Mouse (Mus musculus) heart, embryonic 16.5 days (tissue): Measurements from ENCODE around the gene Tubb2a. TPM values are rescaled to one million over a fixed set of nuclear protein-coding genes. Genes with fewer than 3 reads are reported as not detected.

Source experiments
- ATAC-seq: fragments of 200-750 bp; cut with Nextera tagmentation; replicated peaks from 2 replicates; pipeline ENCODE4 v1.8.0; 2017; ENCODE audit warnings: moderate number of reproducible peaks; ENCODE audit not compliant: insufficient read depth, low FRiP score; ENCODE audit errors: extremely low read depth
- H3K27ac ChIP-seq: fragments of 300-500 bp; sonication (generic); 2 replicates; pipeline ENCODE4 v1.5.1; 2014; ENCODE audit warnings: mild to moderate bottlenecking, low read length, control low read depth, moderate library complexity
- H3K27me3 ChIP-seq: fragments of 300-500 bp; sonication (generic); 2 replicates; pipeline ENCODE4 v1.6.1; 2014; ENCODE audit warnings: low read length, mixed read lengths; ENCODE audit not compliant: control insufficient read depth, insufficient read depth
- H3K36me3 ChIP-seq: fragments of 300-500 bp; sonication (generic); 2 replicates; pipeline ENCODE4 v1.6.1; 2014; ENCODE audit not compliant: control insufficient read depth, insufficient read depth
- H3K4me1 ChIP-seq: fragments of 300-500 bp; sonication (generic); 2 replicates; pipeline ENCODE4 v1.6.1; 2014; ENCODE audit warnings: low read length, mixed read lengths; ENCODE audit not compliant: control insufficient read depth, insufficient read depth
- H3K4me2 ChIP-seq: fragments of 300-500 bp; sonication (generic); 2 replicates; pipeline ENCODE4 v1.6.1; 2014; ENCODE audit warnings: low read depth, mild to moderate bottlenecking, control low read depth, low read length
- H3K4me3 ChIP-seq: fragments of 300-500 bp; sonication (generic); 2 replicates; pipeline ENCODE4 v1.5.1; 2014; ENCODE audit warnings: mild to moderate bottlenecking, control low read depth, low read length
- H3K9ac ChIP-seq: fragments of 300-500 bp; sonication (generic); 2 replicates; pipeline ENCODE4 v1.6.1; 2014; ENCODE audit warnings: low read length, control low read depth
- H3K9me3 ChIP-seq: fragments of 300-500 bp; sonication (generic); replicated peaks from 2 replicates; pipeline ENCODE4 v1.6.1; 2016; ENCODE audit warnings: low read length; ENCODE audit not compliant: control insufficient read depth
- WGBS: fragments of 180-500 bp; shearing (Covaris S2); extraction: QIAGEN DNeasy Blood & Tissue Kit; methylation state at CpG from one replicate; pipeline ENCODE4 v1.1.7; 2014; 5-methylcytosine and 5-hydroxymethylcytosine counted together
- polyA plus RNA-seq: library from polyadenylated mRNA; unstranded; fragments of >200 nt; fragmentation: Nextera tagmentation; extraction: Ambion mirVana; gene quantifications from 2 replicates; pipeline ENCODE4 v1.2.1, GENCODE M21; 2015

Gene Tubb2a
- polyA plus RNA-seq, 1 experiment from 2014 or later, result 166 TPM

DNA sequence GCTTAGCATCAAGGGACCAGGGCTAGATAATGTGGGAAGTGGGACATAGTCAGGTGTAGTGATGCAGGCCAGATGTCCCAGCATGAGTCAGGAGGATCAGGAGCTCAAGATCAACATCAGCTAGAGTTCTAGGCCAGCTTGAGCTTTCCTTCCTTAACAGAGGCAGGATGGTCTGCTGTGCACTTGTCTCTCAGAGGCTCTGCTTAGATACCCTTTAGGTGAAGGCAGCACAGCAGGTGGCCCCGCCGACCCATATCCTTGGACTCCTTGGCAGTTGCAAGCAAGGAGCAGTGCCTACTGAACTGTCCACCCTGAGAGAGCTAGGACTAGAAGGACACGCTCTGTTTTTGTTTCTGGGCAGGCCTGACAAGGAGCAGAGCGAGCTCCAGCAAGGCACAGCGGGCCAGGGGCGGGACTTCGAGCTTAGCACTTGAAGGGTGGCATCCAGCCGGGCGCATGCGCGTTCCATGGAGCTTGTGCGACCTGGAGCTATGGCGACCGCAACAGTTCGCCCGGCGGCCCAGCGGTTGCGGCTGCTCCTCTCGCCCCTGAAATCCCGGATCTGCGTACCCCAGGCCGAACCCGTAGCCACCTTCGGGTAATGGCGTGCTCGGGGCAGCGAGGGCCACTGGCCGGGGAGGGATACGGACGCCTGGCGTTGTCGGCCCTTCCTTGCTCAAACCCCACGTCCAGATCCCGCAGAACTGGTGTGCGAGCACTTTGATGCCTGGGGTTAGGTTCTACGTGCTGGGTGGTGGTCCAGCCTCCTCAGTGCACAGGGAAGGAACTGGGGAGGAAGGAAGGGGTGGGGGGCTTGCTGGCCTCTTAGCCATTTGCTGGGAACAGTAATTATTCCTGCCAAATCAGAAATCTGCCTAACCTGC, 40.4 kb downstream of the Tubb2a start, which contains the start of gene Bphl:
Gene Bphl, plus strand, starts transcription at position 426 of the 884 bp plus-strand sequence.
- Histone ChIP-seq H3K36me3 (peaks cover 13% of the 10 kb centered on the region), H3K4me1 (peaks cover 15% of the 10 kb centered on the region), H3K9ac (peak within 1 kb of the TSS; percentile 95), H3K27ac (peak within 1 kb of the TSS; percentile 76), H3K27me3 (no peaks in the 10 kb centered on the region), H3K9me3 (no peaks in the 10 kb centered on the region), H3K4me2 (peak within 1 kb of the TSS; percentile 72), H3K4me3 (peak within 1 kb of the TSS; percentile 80)
- under 1% methylated on average over 37 of the region's 37 CpGs for WGBS
- ATAC-seq, result peak; percentile 91

DNA sequence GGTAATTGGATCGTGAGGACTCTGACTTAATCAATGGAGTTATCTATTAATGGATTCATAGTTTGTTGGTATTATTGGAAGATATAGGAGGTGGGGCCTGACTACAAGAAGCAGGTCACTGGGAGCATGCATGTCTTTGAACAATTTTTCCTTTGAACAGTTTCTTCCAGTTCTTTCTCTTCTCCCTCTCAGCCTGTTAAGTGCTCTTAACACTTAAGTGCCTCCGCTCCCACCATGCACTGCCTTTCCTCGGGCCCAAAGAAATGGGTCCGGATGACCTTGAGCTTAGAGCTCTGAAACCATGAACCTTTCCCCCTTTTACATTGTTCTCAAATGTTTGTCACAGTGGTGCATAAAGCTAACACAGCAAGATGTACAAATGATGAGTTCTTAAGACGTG, 41.1 kb downstream of the Tubb2a start:
- peaks cover 16% of the 10 kb centered on the region for H3K36me3 ChIP-seq
- H3K4me3 ChIP-seq, result no peak overlapping the region
- peak overlapping the region; percentile 76 for H3K27ac ChIP-seq
- peak overlapping the region; percentile 95 for H3K9ac ChIP-seq
- ATAC-seq, result no peak
- no peaks in the 10 kb centered on the region for H3K27me3 ChIP-seq
- WGBS, result 63% methylated on average over 5 of the region's 5 CpGs
- peak overlapping the region; percentile 72; the same call in 1 of the 2 replicates for H3K4me2 ChIP-seq
- no peaks in the 10 kb centered on the region for H3K9me3 ChIP-seq
- peaks cover 15% of the 10 kb centered on the region for H3K4me1 ChIP-seq

DNA sequence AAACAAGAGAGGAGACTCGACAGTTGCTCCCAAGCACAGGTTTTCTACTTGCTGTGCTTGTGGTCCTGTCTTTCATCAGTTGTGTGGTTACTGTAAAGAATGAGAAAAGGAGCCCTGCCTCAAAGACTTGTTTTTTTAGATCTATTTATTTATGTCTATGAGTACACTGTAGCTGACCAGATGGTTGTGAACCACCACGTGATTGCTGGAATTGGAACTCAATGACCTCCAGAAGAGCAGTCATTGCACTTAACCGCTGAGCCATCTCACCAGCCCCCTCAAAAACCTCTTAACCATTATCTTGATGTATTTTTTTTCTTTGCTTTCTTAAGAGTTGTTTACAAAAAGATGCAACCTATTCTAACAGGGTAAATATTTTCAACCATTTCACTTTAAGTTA, 42.4 kb downstream of the Tubb2a start:
- no peaks in the 10 kb centered on the region for H3K9me3 ChIP-seq
- H3K4me2 ChIP-seq, result no peak overlapping the region
- H3K4me1 ChIP-seq, result peaks cover 15% of the 10 kb centered on the region
- ATAC-seq, result no peak
- H3K4me3 ChIP-seq, result no peak overlapping the region
- no peak overlapping the region for H3K27ac ChIP-seq
- peaks cover 26% of the 10 kb centered on the region for H3K36me3 ChIP-seq
- WGBS, result 80% methylated on average over 3 of the region's 3 CpGs
- no peak overlapping the region for H3K9ac ChIP-seq
- no peaks in the 10 kb centered on the region for H3K27me3 ChIP-seq

DNA sequence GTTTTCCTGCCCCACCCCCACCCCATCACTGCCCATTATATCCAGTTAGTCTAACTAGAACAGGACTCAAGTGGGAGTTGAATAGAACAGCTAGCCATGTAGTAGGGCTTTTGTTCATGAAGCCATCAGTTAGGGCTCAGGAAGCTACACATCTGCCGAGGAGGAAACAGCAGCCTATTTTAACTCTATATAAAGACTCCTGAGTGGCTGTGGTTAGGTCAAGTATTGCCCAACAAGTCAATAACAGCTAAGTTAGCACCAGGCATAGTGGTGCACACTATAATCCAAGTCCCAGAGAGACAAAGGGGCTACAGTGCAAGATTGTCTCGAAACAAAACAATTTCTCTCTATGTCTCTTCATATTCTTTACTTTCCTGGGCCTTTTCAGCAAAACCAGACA, 45.8 kb downstream of the Tubb2a start:
- Histone ChIP-seq H3K4me1 (peaks cover 5% of the 10 kb centered on the region), H3K4me3 (no peak overlapping the region), H3K36me3 (peaks cover 40% of the 10 kb centered on the region), H3K9ac (no peak overlapping the region), H3K27ac (no peak overlapping the region), H3K9me3 (no peaks in the 10 kb centered on the region), H3K27me3 (no peaks in the 10 kb centered on the region), H3K4me2 (no peak overlapping the region)
- ATAC-seq, result no peak
- WGBS, result 71% methylated on average over 2 of the region's 2 CpGs

Other genes with a start within 250 kb of the Tubb2a start
- gene Serpinb6e, start 234.6 kb downstream of the Tubb2a start, polyA plus RNA-seq, result not detected in 2 replicates
- gene Serpinb6c, start 172.3 kb downstream of the Tubb2a start, polyA plus RNA-seq, result 0.15 and 0.33 TPM in 2 replicates
- gene Nqo2, start 113.3 kb downstream of the Tubb2a start, polyA plus RNA-seq, result 27.6 and 28.9 TPM in 2 replicates
- gene Ripk1, start 75.6 kb downstream of the Tubb2a start, polyA plus RNA-seq, result 10.0 and 10.9 TPM in 2 replicates
- 63.6 and 65.8 TPM in 2 replicates for gene Serpinb6a, start 75.2 kb downstream of the Tubb2a start, polyA plus RNA-seq
- 47.7 and 54.6 TPM in 2 replicates for gene Bphl, start 40.4 kb downstream of the Tubb2a start, polyA plus RNA-seq
- 52.1 and 56.8 TPM in 2 replicates for gene Tubb2b, start 52.5 kb upstream of the Tubb2a start, polyA plus RNA-seq
- gene Psmg4, start 85.0 kb upstream of the Tubb2a start, polyA plus RNA-seq, result 65.3 and 74.1 TPM in 2 replicates